Mouse (Mus musculus) ES-Bruce4 (cell line): Measurements from ENCODE around the gene Ccl7.

Source experiments
- CTCF ChIP-seq: IDR thresholded peaks from one replicate; pipeline ENCODE4 v1.8.1; 2011; ENCODE audit warnings: low read depth, low read length
- POLR2A ChIP-seq: IDR thresholded peaks from one replicate; pipeline ENCODE4 v1.8.1; 2011; ENCODE audit warnings: low read length; ENCODE audit not compliant: insufficient read depth

GRCm38 (mm10) chr11:81998646-81999045 is 46.9 kb upstream of the Ccl7 start:
- TF ChIP-seq CTCF (no peak), POLR2A (no peak)
